Mouse (Mus musculus): Measurements from ENCODE around the gene Shank2. TPM values are rescaled to one million over a fixed set of nuclear protein-coding genes. Genes with fewer than 3 reads are reported as not detected.

The Shank2 gene
- total and polyA plus RNA-seq, 2 experiments from 2014 or later = 0.19 to 0.95 TPM

DNA sequence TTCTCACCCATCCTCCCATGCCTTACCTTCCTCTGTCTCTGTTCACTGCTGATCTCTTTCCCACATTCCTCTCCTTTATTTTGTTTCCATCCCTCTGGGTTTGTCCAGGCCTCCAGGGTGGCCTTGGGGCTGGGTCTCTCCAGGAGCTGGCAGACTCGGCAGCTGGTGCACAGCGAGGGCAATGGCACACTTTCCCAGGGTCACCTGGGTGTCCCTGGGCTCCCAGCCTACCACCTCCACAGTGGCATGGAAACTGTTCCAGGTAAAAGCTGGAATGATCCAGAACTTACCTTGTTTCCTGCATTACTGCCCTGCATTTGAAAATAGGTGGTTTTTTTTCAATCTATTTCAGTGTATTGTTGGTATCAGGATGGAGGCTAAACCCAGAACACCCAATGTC is 12.8 kb downstream of the Shank2 start:
- no peaks in the 10 kb centered on the region for H3K9me3 ChIP-seq (replicated peaks; ENCODE audit: control insufficient read depth, low read length)
- TF ChIP-seq CTCF (IDR thresholded peaks at IDR 0.05; ENCODE audit: low read depth) (no peak), EP300 (IDR thresholded peaks at IDR 0.05; ENCODE audit: low read depth) (no peak)
- H3K4me3 ChIP-seq (ENCODE audit: low read depth, low read length) = no peak overlapping the region
- no peak overlapping the region for H3K4me2 ChIP-seq (ENCODE audit: low read depth, low read length)
- H3K27me3 ChIP-seq (ENCODE audit: control insufficient read depth, insufficient read depth, low read length) = no peaks in the 10 kb centered on the region
- no peak overlapping the region for H3K9ac ChIP-seq (replicated peaks; ENCODE audit: low read depth, low read length)
- no peaks in the 10 kb centered on the region for H3K4me1 ChIP-seq (ENCODE audit: control insufficient read depth, insufficient read depth)
- DNase-seq (ENCODE audit: low spot score) (no peak), ATAC-seq (ENCODE audit: insufficient read depth, low read depth) (no peak)
- H3K27ac ChIP-seq (ENCODE audit: low read depth) = no peak overlapping the region
- WGBS = 68% methylated on average over 2 of the region's 2 CpGs
- no peaks in the 10 kb centered on the region for H3K36me3 ChIP-seq (replicated peaks; ENCODE audit: control insufficient read depth, insufficient read depth, low read length)

DNA sequence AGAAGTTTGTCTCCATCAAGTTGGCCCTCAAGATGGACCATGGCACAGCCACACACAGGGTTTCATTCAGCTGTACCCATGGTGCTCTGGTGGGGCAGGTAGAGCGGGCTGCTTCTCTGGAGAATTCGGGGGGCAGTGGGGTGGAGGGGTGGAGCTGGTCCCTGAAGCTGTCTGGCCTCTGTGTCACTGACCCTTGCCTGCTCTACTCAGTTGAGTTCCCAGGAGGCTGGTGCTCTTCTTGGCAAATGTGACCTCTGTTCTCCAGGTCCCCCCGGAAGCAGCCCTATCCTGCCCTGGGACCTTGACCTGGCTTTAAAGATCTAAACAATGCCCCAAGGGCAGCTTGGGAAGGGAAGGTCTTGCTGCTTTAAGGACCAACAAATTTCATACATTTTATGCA is 20.1 kb downstream of the Shank2 start:
- Histone ChIP-seq H3K9ac (replicated peaks; ENCODE audit: low read depth, low read length) (no peak overlapping the region), H3K4me2 (ENCODE audit: low read depth, low read length) (no peak overlapping the region), H3K27ac (ENCODE audit: low read depth) (no peak overlapping the region), H3K9me3 (replicated peaks; ENCODE audit: control insufficient read depth, low read length) (no peaks in the 10 kb centered on the region), H3K27me3 (ENCODE audit: control insufficient read depth, insufficient read depth, low read length) (no peaks in the 10 kb centered on the region), H3K4me3 (ENCODE audit: low read depth, low read length) (no peak overlapping the region), H3K36me3 (replicated peaks; ENCODE audit: control insufficient read depth, insufficient read depth, low read length) (no peaks in the 10 kb centered on the region), H3K4me1 (ENCODE audit: control insufficient read depth, insufficient read depth) (no peaks in the 10 kb centered on the region)
- TF ChIP-seq EP300 (IDR thresholded peaks at IDR 0.05; ENCODE audit: low read depth) (no peak), CTCF (IDR thresholded peaks at IDR 0.05; ENCODE audit: low read depth) (no peak)
- WGBS = 79% methylated on average over 3 of the region's 3 CpGs
- DNase-seq (ENCODE audit: low spot score) (no peak), ATAC-seq (ENCODE audit: insufficient read depth, low read depth) (no peak)

DNA sequence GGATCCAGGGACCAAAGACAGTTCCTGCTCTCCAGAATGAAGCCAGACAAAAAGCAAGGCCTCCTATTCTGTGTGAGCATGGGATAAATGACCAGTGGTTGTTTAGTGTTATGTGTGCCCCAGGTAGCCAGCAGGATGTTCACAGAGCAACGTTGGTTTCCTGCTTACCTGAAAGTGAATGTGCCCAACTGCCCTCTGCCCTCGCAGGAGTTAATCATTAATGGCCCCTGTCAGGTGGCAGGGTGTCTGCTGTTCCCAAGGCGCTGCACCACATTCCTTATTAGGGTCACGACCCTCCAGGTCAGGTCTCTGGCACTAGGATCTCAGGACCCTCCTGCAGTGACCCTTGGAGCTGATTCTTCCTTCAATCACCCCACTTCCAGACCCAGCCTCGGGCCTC is 21.0 kb downstream of the Shank2 start:
- Histone ChIP-seq H3K9me3 (replicated peaks; ENCODE audit: control insufficient read depth, low read length) (no peaks in the 10 kb centered on the region), H3K36me3 (replicated peaks; ENCODE audit: control insufficient read depth, insufficient read depth, low read length) (no peaks in the 10 kb centered on the region), H3K27me3 (ENCODE audit: control insufficient read depth, insufficient read depth, low read length) (no peaks in the 10 kb centered on the region), H3K4me1 (ENCODE audit: control insufficient read depth, insufficient read depth) (no peaks in the 10 kb centered on the region), H3K27ac (ENCODE audit: low read depth) (no peak overlapping the region), H3K9ac (replicated peaks; ENCODE audit: low read depth, low read length) (no peak overlapping the region), H3K4me2 (ENCODE audit: low read depth, low read length) (no peak overlapping the region), H3K4me3 (ENCODE audit: low read depth, low read length) (no peak overlapping the region)
- WGBS = 45% methylated on average over 5 of the region's 5 CpGs
- no peak for ATAC-seq (ENCODE audit: insufficient read depth, low read depth)
- no peak for DNase-seq (ENCODE audit: low spot score)
- TF ChIP-seq CTCF (IDR thresholded peaks at IDR 0.05; ENCODE audit: low read depth) = no peak
- TF ChIP-seq EP300 (IDR thresholded peaks at IDR 0.05; ENCODE audit: low read depth) = no peak

DNA sequence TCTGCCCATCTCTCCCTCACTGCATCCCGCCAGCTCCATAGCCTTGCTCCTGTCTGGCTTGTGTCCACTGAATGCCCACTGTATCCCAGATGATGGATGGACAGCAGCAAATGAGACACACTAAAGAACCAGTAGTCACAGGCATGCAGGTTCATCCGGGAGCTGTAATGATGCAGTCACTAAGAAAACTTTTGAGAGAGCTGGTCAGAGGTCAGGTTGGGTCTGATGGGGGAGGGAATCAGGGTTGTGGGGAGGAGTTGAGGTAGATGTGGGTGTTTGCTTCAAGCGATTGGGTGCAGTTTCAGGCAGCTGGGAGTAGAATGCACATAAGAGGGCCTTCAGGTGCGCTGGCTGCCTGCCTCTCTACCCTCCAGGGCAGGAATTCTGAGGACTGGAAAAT is 21.8 kb downstream of the Shank2 start:
- H3K36me3 ChIP-seq (replicated peaks; ENCODE audit: control insufficient read depth, insufficient read depth, low read length) = no peaks in the 10 kb centered on the region
- H3K27me3 ChIP-seq (ENCODE audit: control insufficient read depth, insufficient read depth, low read length) = no peaks in the 10 kb centered on the region
- TF ChIP-seq CTCF (IDR thresholded peaks at IDR 0.05; ENCODE audit: low read depth) (no peak), EP300 (IDR thresholded peaks at IDR 0.05; ENCODE audit: low read depth) (no peak)
- H3K27ac ChIP-seq (ENCODE audit: low read depth) = no peak overlapping the region
- ATAC-seq (ENCODE audit: insufficient read depth, low read depth) (no peak), DNase-seq (ENCODE audit: low spot score) (no peak)
- WGBS = 73% methylated on average over 4 of the region's 4 CpGs
- no peak overlapping the region for H3K4me3 ChIP-seq (ENCODE audit: low read depth, low read length)
- no peaks in the 10 kb centered on the region for H3K9me3 ChIP-seq (replicated peaks; ENCODE audit: control insufficient read depth, low read length)
- H3K9ac ChIP-seq (replicated peaks; ENCODE audit: low read depth, low read length) = no peak overlapping the region
- no peaks in the 10 kb centered on the region for H3K4me1 ChIP-seq (ENCODE audit: control insufficient read depth, insufficient read depth)
- H3K4me2 ChIP-seq (ENCODE audit: low read depth, low read length) = no peak overlapping the region

DNA sequence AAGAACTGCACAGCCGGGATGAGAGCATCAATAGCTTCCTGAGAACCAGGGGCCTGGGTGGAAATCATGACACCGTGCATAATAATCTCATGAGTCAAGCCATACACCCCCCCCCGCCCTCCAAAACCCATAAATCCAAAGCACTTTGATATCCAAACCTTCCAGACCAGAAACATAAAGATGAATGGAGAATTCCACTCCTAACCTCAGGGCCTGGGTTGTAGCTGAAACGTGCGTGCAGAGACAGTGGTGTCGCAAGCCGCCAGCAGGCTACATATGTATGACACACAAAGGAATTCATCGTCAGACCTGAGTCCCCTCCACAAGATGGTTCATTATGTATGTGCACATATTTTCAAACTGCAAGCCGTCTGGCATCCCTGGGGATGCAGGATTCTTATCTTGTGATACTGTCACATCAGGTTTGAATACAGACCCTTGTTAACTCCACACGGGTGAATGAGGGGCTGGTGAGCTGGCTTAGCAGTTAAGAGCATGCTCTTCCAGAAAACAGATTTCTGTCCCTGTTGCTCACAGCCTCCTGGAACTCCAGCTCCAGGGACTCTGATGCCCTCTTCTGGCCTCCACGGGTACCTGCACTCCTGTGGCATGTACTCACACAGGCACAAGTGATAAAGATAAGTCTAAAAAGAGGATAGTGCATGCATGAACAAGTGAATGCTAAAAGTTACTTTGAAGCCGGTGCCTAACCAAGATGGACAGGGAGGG is 24.5 kb downstream of the Shank2 start:
- no peak overlapping the region for H3K27ac ChIP-seq (ENCODE audit: low read depth)
- TF ChIP-seq CTCF (IDR thresholded peaks at IDR 0.05; ENCODE audit: low read depth) = no peak
- no peak for TF ChIP-seq EP300 (IDR thresholded peaks at IDR 0.05; ENCODE audit: low read depth)
- H3K9ac ChIP-seq (replicated peaks; ENCODE audit: low read depth, low read length) = no peak overlapping the region
- no peaks in the 10 kb centered on the region for H3K4me1 ChIP-seq (ENCODE audit: control insufficient read depth, insufficient read depth)
- 80% methylated on average over 12 of the region's 12 CpGs for WGBS
- no peak overlapping the region for H3K4me3 ChIP-seq (ENCODE audit: low read depth, low read length)
- ATAC-seq (ENCODE audit: insufficient read depth, low read depth) = no peak
- H3K9me3 ChIP-seq (replicated peaks; ENCODE audit: control insufficient read depth, low read length) = no peaks in the 10 kb centered on the region
- H3K36me3 ChIP-seq (replicated peaks; ENCODE audit: control insufficient read depth, insufficient read depth, low read length) = no peaks in the 10 kb centered on the region
- H3K4me2 ChIP-seq (ENCODE audit: low read depth, low read length) = no peak overlapping the region
- DNase-seq (ENCODE audit: low spot score) = no peak
- no peaks in the 10 kb centered on the region for H3K27me3 ChIP-seq (ENCODE audit: control insufficient read depth, insufficient read depth, low read length)

DNA sequence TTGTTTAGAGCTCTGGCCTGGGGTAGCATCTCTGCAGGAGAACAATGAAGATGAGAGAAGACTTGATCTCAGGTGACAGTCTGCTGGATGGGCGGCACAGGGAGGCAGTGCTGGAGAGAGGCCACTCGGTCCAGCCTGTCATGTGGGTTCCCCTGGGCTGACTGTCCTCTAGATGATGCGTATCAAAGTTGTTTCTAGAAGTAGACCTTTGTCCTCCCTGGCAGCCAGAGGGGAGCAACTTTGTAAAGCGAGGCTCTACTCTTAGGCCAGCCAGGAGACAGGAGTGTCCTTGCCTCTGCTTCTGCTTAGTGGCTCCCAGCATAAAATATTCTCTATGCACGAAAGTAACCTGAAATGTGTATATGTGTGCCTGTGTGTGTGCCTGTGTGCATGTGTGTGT is 27.5 kb downstream of the Shank2 start:
- no peak for ATAC-seq (ENCODE audit: insufficient read depth, low read depth)
- WGBS = 73% methylated on average over 5 of the region's 5 CpGs

More for the DNA sequence above, 27.5 kb downstream of the Shank2 start:
- Histone ChIP-seq H3K9ac (replicated peaks; ENCODE audit: low read depth, low read length) (no peak overlapping the region), H3K36me3 (replicated peaks; ENCODE audit: control insufficient read depth, insufficient read depth, low read length) (no peaks in the 10 kb centered on the region), H3K27me3 (ENCODE audit: control insufficient read depth, insufficient read depth, low read length) (no peaks in the 10 kb centered on the region), H3K4me1 (ENCODE audit: control insufficient read depth, insufficient read depth) (no peaks in the 10 kb centered on the region), H3K9me3 (replicated peaks; ENCODE audit: control insufficient read depth, low read length) (no peaks in the 10 kb centered on the region), H3K27ac (ENCODE audit: low read depth) (no peak overlapping the region), H3K4me3 (ENCODE audit: low read depth, low read length) (no peak overlapping the region), H3K4me2 (ENCODE audit: low read depth, low read length) (no peak overlapping the region)
- no peak for DNase-seq (ENCODE audit: low spot score)
- TF ChIP-seq EP300 (IDR thresholded peaks at IDR 0.05; ENCODE audit: low read depth) (no peak), CTCF (IDR thresholded peaks at IDR 0.05; ENCODE audit: low read depth) (no peak)
